Comparison of ENCODE assay signal across 9 mouse cellular contexts in the genomic region with DNA sequence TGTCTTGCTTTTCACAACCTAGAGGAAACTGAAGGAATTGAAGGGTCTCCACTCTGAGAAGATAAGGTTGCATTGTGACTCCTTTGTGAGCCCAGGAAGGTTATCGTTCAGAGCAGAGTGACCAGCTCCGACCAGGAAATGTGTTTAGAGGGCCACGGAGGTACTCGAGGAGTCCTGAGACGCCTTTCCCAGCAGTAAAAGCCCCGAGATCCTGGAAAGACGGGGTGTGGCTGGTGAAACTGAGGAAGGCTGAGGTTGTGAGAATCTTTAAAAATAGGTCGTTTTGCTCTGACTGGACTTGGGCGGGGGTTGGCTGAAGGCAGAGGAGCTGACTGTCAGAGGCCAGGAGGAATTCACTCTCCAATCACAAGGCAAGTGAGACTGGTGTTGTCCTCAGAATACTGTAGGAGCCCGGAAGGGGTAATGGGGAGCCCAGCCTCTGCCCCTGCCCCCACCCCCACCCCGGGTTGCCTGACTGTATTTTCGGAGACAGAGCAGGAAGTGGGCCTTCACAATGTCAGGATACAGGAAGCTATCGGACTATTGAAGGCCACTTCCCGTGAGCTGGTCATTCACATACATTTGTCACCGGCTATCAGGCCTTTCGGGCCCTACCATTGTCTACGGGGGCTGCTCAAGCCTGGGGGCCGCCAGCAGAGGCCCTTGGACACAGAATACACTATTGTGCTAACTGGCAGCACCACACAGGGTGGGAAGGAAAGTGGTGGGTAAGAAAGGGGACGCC. TPM values are rescaled to one million over a fixed set of nuclear protein-coding genes. Genes with fewer than 3 reads are reported as not detected.
DNase-seq lines count a peak whose midpoint lies in the region; ATAC-seq and TF ChIP-seq lines count a peak whose summit lies in the region.
"Had no signal": no experiment of that assay in that cellular context is flagged by ENCODE, and none has a peak within 500 bp of the region (broad histone marks: within the 10 kb centered on the region; RNA-seq: fewer than 3 reads in every experiment).

No protein-coding gene starts in this region.

- no peak; the same call in 1 of the 2 replicates for ATAC-seq in intestine, embryonic 16.5 days
- peak; percentile 75 for ATAC-seq in liver, postnatal 0 days

- H3K4me2 ChIP-seq in intestine, embryonic 16.5 days (ENCODE audit: low read depth, low read length) = no peak overlapping the region
- H3K4me2 ChIP-seq in liver, postnatal 0 days (ENCODE audit: low read depth, low read length) = no peak overlapping the region
- H3K4me2 ChIP-seq: limb, embryonic 15.5 days had no signal

- no peaks in the 10 kb centered on the region for H3K9me3 ChIP-seq in E14TG2a.4 (ENCODE audit: low read length)
- no peaks in the 10 kb centered on the region for H3K9me3 ChIP-seq in intestine, embryonic 16.5 days (ENCODE audit: control insufficient read depth, low read length)
- no peaks in the 10 kb centered on the region for H3K9me3 ChIP-seq in liver, postnatal 0 days (ENCODE audit: low read length)
- H3K9me3 ChIP-seq: limb, embryonic 15.5 days had no signal

- H3K27me3 ChIP-seq in E14TG2a.4 (ENCODE audit: insufficient read depth, low read length) = peaks cover 24% of the 10 kb centered on the region
- no peaks in the 10 kb centered on the region for H3K27me3 ChIP-seq in intestine, embryonic 16.5 days (replicated peaks; ENCODE audit: control insufficient read depth, insufficient read depth, low read length)
- no peaks in the 10 kb centered on the region for H3K27me3 ChIP-seq in liver, postnatal 0 days (ENCODE audit: insufficient read depth, low read length)

- TF ChIP-seq CTCF in E14TG2a.4 (conservative IDR thresholded peaks at IDR 0.05; ENCODE audit: low read length) = no peak
- TF ChIP-seq CTCF in liver, postnatal 0 days (IDR thresholded peaks at IDR 0.05; ENCODE audit: low read depth) = no peak
- no peak for TF ChIP-seq CTCF in layer of hippocampus, adult 2 months (conservative IDR thresholded peaks at IDR 0.05)

- WGBS in intestine, embryonic 16.5 days = 62% methylated on average over 19 of the region's 19 CpGs
- 39% methylated on average over 19 of the region's 19 CpGs for WGBS in liver, postnatal 0 days (ENCODE audit: insufficient replicate concordance)

- H3K9ac ChIP-seq in intestine, embryonic 16.5 days (ENCODE audit: low read depth, low read length) = no peak overlapping the region
- H3K9ac ChIP-seq in liver, postnatal 0 days (replicated peaks) = no peak overlapping the region
- H3K9ac ChIP-seq: limb, embryonic 15.5 days had no signal

- DNase-seq in 416B (ENCODE audit: low read depth) = peak; percentile 28
- peak; percentile 22 for DNase-seq in liver, postnatal 0 days
- DNase-seq in layer of hippocampus, adult 2 months (ENCODE audit: low spot score in 2 of 2) = no peak
- DNase-seq in gastrocnemius, adult 8-10 months (ENCODE audit: low spot score in 2 of 2) = no peak
- DNase-seq in gastrocnemius, postnatal 25 days = no peak
- DNase-seq: cerebellum, adult 9-10 months had no signal

- 0 out of 2 replicates have a peak overlapping the region, but pooled peaks have one; percentile 10 for H3K4me3 ChIP-seq in E14TG2a.4 (replicated peaks; ENCODE audit: low read length)
- no peak overlapping the region for H3K4me3 ChIP-seq in intestine, embryonic 16.5 days (ENCODE audit: low read length)
- no peak overlapping the region for H3K4me3 ChIP-seq in liver, postnatal 0 days (ENCODE audit: low read depth, low read length)
- H3K4me3 ChIP-seq in layer of hippocampus, adult 2 months = no peak overlapping the region
- H3K4me3 ChIP-seq: limb, embryonic 15.5 days had no signal

- peak overlapping the region; percentile 39 for H3K27ac ChIP-seq in intestine, embryonic 16.5 days (ENCODE audit: low read length)
- peak overlapping the region; percentile 17; the same call in 1 of the 2 replicates for H3K27ac ChIP-seq in liver, postnatal 0 days (ENCODE audit: low read depth)
- no peak overlapping the region for H3K27ac ChIP-seq in layer of hippocampus, adult 2 months
- H3K27ac ChIP-seq: limb, embryonic 15.5 days had no signal

- peaks cover 13% of the 10 kb centered on the region for H3K4me1 ChIP-seq in E14TG2a.4 (replicated peaks; ENCODE audit: low read depth, low read length)
- no peaks in the 10 kb centered on the region for H3K4me1 ChIP-seq in intestine, embryonic 16.5 days (ENCODE audit: control insufficient read depth, insufficient read depth, low read length)
- H3K4me1 ChIP-seq in liver, postnatal 0 days (ENCODE audit: insufficient read depth) = no peaks in the 10 kb centered on the region
- H3K4me1 ChIP-seq: limb, embryonic 15.5 days had no signal

- no peaks in the 10 kb centered on the region for H3K36me3 ChIP-seq in E14TG2a.4 (ENCODE audit: insufficient read depth, low read length)
- H3K36me3 ChIP-seq in intestine, embryonic 16.5 days (ENCODE audit: control insufficient read depth, insufficient read depth, low read length) = no peaks in the 10 kb centered on the region
- no peaks in the 10 kb centered on the region for H3K36me3 ChIP-seq in liver, postnatal 0 days (replicated peaks; ENCODE audit: insufficient read depth, low read length)
- H3K36me3 ChIP-seq: limb, embryonic 15.5 days had no signal

- TF ChIP-seq EP300 in liver, postnatal 0 days (IDR thresholded peaks at IDR 0.05; ENCODE audit: low read depth) = no peak

RNA-seq across cellular contexts. Expression of gene Smim12, which starts 20.0 kb away (rescaled TPM):
- 56.1 and 63.3 TPM in 2 replicates for polyA plus RNA-seq in intestine, embryonic 16.5 days (2015; fragmentation: Nextera tagmentation; extraction: Ambion mirVana)
- polyA plus RNA-seq in liver, postnatal 0 days (2015; fragmentation: Nextera tagmentation; extraction: Ambion mirVana) = 33.9 and 35.0 TPM in 2 replicates
- total RNA-seq in layer of hippocampus, adult 2 months (2021) = 10 to 100 TPM; 48.5 to 55.1 TPM
- 10 to 100 TPM; 35.4 to 41.1 (median 39.3) TPM for total RNA-seq in gastrocnemius, adult 8-10 months (2022)
- total RNA-seq in gastrocnemius, postnatal 25 days (2021) = 10 to 100 TPM; 32.7 to 33.4 TPM

RNA-seq across cellular contexts. Expression of gene Gja4, which starts 50.2 kb away (rescaled TPM):
- polyA plus RNA-seq in intestine, embryonic 16.5 days (2015; fragmentation: Nextera tagmentation; extraction: Ambion mirVana) = 17.2 and 17.9 TPM in 2 replicates
- polyA plus RNA-seq in liver, postnatal 0 days (2015; fragmentation: Nextera tagmentation; extraction: Ambion mirVana) = 2.7 and 3.1 TPM in 2 replicates
- total RNA-seq in layer of hippocampus, adult 2 months (2021) = 1 to 10 TPM; 2.2 to 4.2 TPM
- 1 to 10 TPM; 1.8 to 4.2 (median 2.3) TPM for total RNA-seq in gastrocnemius, adult 8-10 months (2022)
- total RNA-seq in gastrocnemius, postnatal 25 days (2021) = 1 to 10 TPM; 4.1 to 6.7 TPM

Comparison
In these comparisons a context has a peak if more than half of its experiments do, and no peak if none do; other contexts are left out.
1. DNase-seq: peak in 416B (single experiment) and liver, postnatal 0 days (single experiment); none in layer of hippocampus, adult 2 months (0 of 2), gastrocnemius, adult 8-10 months (0 of 2) and gastrocnemius, postnatal 25 days (single experiment).